Mouse (Mus musculus) liver, adult 2 months (tissue): ENCODE measurements at regions not wholly inside any gene's neighbourhood (a gene's known extent, or its start where the extent isn't known, plus 50 kb on each side); places are given as distances from the start of the nearest gene placed in this dataset.

Experiments used
- CTCF ChIP-seq: fragments of 200-500 bp; IDR thresholded peaks from 2 replicates; pipeline ENCODE4 v1.5.1; 2011; ENCODE audit warnings: low read depth, low read length, control low read depth
- POLR2A ChIP-seq: fragments of 200-500 bp; IDR thresholded peaks from 2 replicates; pipeline ENCODE4 v1.6.1; 2011; ENCODE audit warnings: low read length, control low read depth; ENCODE audit not compliant: insufficient read depth; ENCODE audit errors: extremely low read depth

DNA sequence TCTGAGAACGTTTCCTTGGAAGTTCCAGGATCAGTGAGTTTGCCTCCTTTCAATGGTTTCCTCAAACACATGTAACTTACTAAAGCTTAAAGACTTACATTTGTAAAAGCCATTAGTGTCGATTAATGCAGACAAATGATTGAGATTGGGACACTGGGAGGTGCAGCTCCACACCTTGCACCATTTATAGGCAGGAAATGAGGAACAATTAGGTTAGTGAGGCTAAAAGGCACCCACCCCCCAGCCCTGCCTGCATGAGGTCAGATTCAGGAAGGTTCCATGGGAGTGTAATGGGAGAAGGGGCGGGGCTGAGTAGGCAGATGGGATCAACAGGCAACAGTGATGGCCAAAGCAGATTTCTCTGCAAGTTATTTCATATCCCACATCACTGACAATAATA, 131.1 kb upstream of the Gm12728 start:
- TF ChIP-seq POLR2A, result no peak
- no peak for TF ChIP-seq CTCF
